Comparison of ENCODE assay signal across 8 mouse cellular contexts in the genomic region with DNA sequence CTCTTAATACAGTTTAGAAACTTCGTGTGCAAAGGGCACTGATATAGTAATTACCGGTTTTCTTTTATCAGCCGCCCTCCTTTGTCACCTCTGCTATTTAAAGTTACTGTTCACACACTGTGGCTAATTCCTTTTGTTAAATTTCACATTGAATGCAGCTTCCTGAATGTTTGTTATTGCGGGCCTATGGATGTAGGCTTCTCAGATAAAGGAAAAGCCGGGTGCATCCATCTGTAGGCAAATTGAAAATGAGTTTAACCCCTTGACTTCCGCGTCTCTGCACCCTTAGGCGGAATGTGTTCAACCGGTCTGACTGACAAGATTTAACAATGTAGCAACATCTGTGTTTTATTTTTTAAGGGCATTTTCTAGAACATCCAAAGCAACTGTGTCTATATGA.
DNase-seq lines count a peak whose midpoint lies in the region; ATAC-seq and TF ChIP-seq lines count a peak whose summit lies in the region.
"Had no signal": no experiment of that assay in that cellular context is flagged by ENCODE, and none has a peak within 500 bp of the region (broad histone marks: within the 10 kb centered on the region; RNA-seq: fewer than 3 reads in every experiment).

No protein-coding gene starts in this region.

- no peaks in the 10 kb centered on the region for H3K27me3 ChIP-seq in embryonic facial prominence, embryonic 11.5 days (ENCODE audit: control insufficient read depth, insufficient read depth, low read length)
- no peaks in the 10 kb centered on the region for H3K27me3 ChIP-seq in hindbrain, embryonic 13.5 days
- H3K27me3 ChIP-seq: lung, embryonic 15.5 days had no signal

- no peak overlapping the region for H3K27ac ChIP-seq in embryonic facial prominence, embryonic 11.5 days (replicated peaks; ENCODE audit: low read depth, low read length)
- peak overlapping the region; percentile 88 for H3K27ac ChIP-seq in hindbrain, embryonic 13.5 days
- H3K27ac ChIP-seq: lung, embryonic 15.5 days had no signal

- ATAC-seq in embryonic facial prominence, embryonic 11.5 days (replicated peaks; ENCODE audit: insufficient number of reproducible peaks, low FRiP score, low TSS enrichment, low read depth): no peak
- ATAC-seq in hindbrain, embryonic 13.5 days (ENCODE audit: low FRiP score): no peak

- TF ChIP-seq POLR2A in brain, embryonic 14.5 days (IDR thresholded peaks at IDR 0.05; ENCODE audit: borderline replicate concordance, extremely low read depth, insufficient read depth, insufficient read length, poor library complexity, severe bottlenecking): no peak

- no peaks in the 10 kb centered on the region for H3K36me3 ChIP-seq in embryonic facial prominence, embryonic 11.5 days (replicated peaks; ENCODE audit: control insufficient read depth, insufficient read depth, low read depth, low read length)
- no peaks in the 10 kb centered on the region for H3K36me3 ChIP-seq in hindbrain, embryonic 13.5 days
- H3K36me3 ChIP-seq: lung, embryonic 15.5 days had no signal

- no peak overlapping the region for H3K4me2 ChIP-seq in embryonic facial prominence, embryonic 11.5 days (ENCODE audit: low read depth, low read length)
- peak overlapping the region; percentile 59; the same call in 1 of the 2 replicates for H3K4me2 ChIP-seq in hindbrain, embryonic 13.5 days

- H3K9me3 ChIP-seq in embryonic facial prominence, embryonic 11.5 days (replicated peaks; ENCODE audit: control insufficient read depth, low read length): no peaks in the 10 kb centered on the region
- no peaks in the 10 kb centered on the region for H3K9me3 ChIP-seq in hindbrain, embryonic 13.5 days
- H3K9me3 ChIP-seq: lung, embryonic 15.5 days had no signal

- H3K4me3 ChIP-seq in embryonic facial prominence, embryonic 11.5 days (ENCODE audit: low read depth, low read length): no peak overlapping the region
- H3K4me3 ChIP-seq in hindbrain, embryonic 13.5 days: no peak overlapping the region

- H3K9ac ChIP-seq in embryonic facial prominence, embryonic 11.5 days (replicated peaks; ENCODE audit: low read length): no peak overlapping the region
- H3K9ac ChIP-seq in hindbrain, embryonic 13.5 days: no peak overlapping the region
- H3K9ac ChIP-seq: lung, embryonic 15.5 days had no signal

- H3K4me1 ChIP-seq in embryonic facial prominence, embryonic 11.5 days (ENCODE audit: control insufficient read depth, insufficient read depth, low read length): no peaks in the 10 kb centered on the region
- peaks cover 49% of the 10 kb centered on the region for H3K4me1 ChIP-seq in hindbrain, embryonic 13.5 days (replicated peaks)

- WGBS in embryonic facial prominence, embryonic 11.5 days: 23% methylated on average over 9 of the region's 9 CpGs
- WGBS in hindbrain, embryonic 13.5 days: 9% methylated on average over 9 of the region's 9 CpGs

- peak; percentile 84 for DNase-seq in brain, embryonic 14.5 days (ENCODE audit: low read depth)
- DNase-seq in embryonic facial prominence, embryonic 11.5 days (ENCODE audit: low spot score): peak; percentile 58
- DNase-seq in neural tube, embryonic 10.5 days (ENCODE audit: extremely low spot score, low spot score): peak; percentile 39
- no peak for DNase-seq in layer of hippocampus, adult 9-11 months
- DNase-seq in spleen, adult 12 weeks (ENCODE audit: low spot score): no peak
- no peak for DNase-seq in cerebellum, postnatal 14 days

- no peak for TF ChIP-seq CTCF in brain, embryonic 14.5 days (IDR thresholded peaks at IDR 0.05; ENCODE audit: borderline replicate concordance, extremely low read depth, insufficient read depth, insufficient read length)

Comparison
In these comparisons a context has a peak if more than half of its experiments do, and no peak if none do; other contexts are left out.
1. DNase-seq: peak in brain, embryonic 14.5 days (single experiment), embryonic facial prominence, embryonic 11.5 days (single experiment) and neural tube, embryonic 10.5 days (single experiment); none in layer of hippocampus, adult 9-11 months (single experiment), spleen, adult 12 weeks (single experiment) and cerebellum, postnatal 14 days (0 of 2).